ENCODE assay signal across 23 mouse cellular contexts in the genomic region with DNA sequence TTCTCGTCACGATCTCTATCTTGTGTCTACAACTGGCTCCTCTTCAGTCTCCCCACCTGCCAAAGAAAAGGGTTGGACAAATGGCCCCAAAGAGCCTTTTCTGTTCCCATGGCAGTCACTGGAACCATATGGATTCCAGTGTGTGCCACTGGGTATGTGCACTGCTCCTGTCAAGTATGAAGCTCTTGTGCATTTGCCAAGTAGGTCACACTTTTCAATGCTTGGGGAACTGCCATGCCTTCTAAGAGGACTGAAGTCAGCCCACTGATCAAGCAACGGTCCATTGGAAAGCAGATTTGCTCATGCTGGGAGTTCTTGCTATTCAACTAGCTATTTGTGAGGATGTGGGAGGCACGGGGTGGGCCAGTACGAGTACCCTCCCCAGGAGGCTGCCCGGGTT. TPM values are rescaled to one million over a fixed set of nuclear protein-coding genes. Genes with fewer than 3 reads are reported as not detected.
DNase-seq lines count a peak whose midpoint lies in the region; ATAC-seq and TF ChIP-seq lines count a peak whose summit lies in the region.
"Had no signal": no experiment of that assay in that cellular context is flagged by ENCODE, and none has a peak within 500 bp of the region (broad histone marks: within the 10 kb centered on the region; RNA-seq: fewer than 3 reads in every experiment).

No protein-coding gene starts in this region.

- no peaks in the 10 kb centered on the region for H3K9me3 ChIP-seq in forebrain, postnatal 0 days (ENCODE audit: low read length)
- H3K9me3 ChIP-seq in forebrain, embryonic 10.5 days = no peaks in the 10 kb centered on the region
- H3K9me3 ChIP-seq in liver, embryonic 11.5 days (ENCODE audit: control insufficient read depth, low read length) = no peaks in the 10 kb centered on the region
- H3K9me3 ChIP-seq: embryonic facial prominence, embryonic 15.5 days; forebrain, embryonic 15.5 days; heart, embryonic 15.5 days; hindbrain, embryonic 10.5 days; intestine, embryonic 15.5 days had no signal

- no peak overlapping the region for H3K9ac ChIP-seq in forebrain, postnatal 0 days
- no peak overlapping the region for H3K9ac ChIP-seq in liver, embryonic 11.5 days (ENCODE audit: low read depth, low read length)
- H3K9ac ChIP-seq: embryonic facial prominence, embryonic 15.5 days; forebrain, embryonic 15.5 days; heart, embryonic 15.5 days; intestine, embryonic 15.5 days had no signal

- peak; percentile 36 for ATAC-seq in forebrain, postnatal 0 days
- no peak for ATAC-seq in liver, embryonic 11.5 days (replicated peaks; ENCODE audit: low FRiP score)
- ATAC-seq: forebrain, embryonic 15.5 days; intestine, embryonic 15.5 days had no signal

- no peaks in the 10 kb centered on the region for H3K4me1 ChIP-seq in forebrain, postnatal 0 days (ENCODE audit: insufficient read depth)
- H3K4me1 ChIP-seq in forebrain, embryonic 10.5 days = no peaks in the 10 kb centered on the region
- no peaks in the 10 kb centered on the region for H3K4me1 ChIP-seq in liver, embryonic 11.5 days (replicated peaks; ENCODE audit: control insufficient read depth, insufficient read depth, low read length)
- H3K4me1 ChIP-seq: forebrain, embryonic 15.5 days; hindbrain, embryonic 10.5 days had no signal

- no peaks in the 10 kb centered on the region for H3K27me3 ChIP-seq in forebrain, postnatal 0 days (ENCODE audit: insufficient read depth, low read length)
- peaks cover 11% of the 10 kb centered on the region for H3K27me3 ChIP-seq in forebrain, embryonic 10.5 days (ENCODE audit: poor library complexity, severe bottlenecking)
- H3K27me3 ChIP-seq in liver, embryonic 11.5 days (replicated peaks; ENCODE audit: control insufficient read depth, insufficient read depth, low read length) = peaks cover 22% of the 10 kb centered on the region
- H3K27me3 ChIP-seq: embryonic facial prominence, embryonic 15.5 days; forebrain, embryonic 15.5 days; intestine, embryonic 15.5 days had no signal

- H3K27ac ChIP-seq in forebrain, postnatal 0 days (ENCODE audit: low read depth, low read length) = no peak overlapping the region
- H3K27ac ChIP-seq in forebrain, embryonic 10.5 days = no peak overlapping the region
- H3K27ac ChIP-seq in liver, embryonic 11.5 days (ENCODE audit: low read depth, low read length) = no peak overlapping the region
- H3K27ac ChIP-seq: embryonic facial prominence, embryonic 15.5 days; forebrain, embryonic 15.5 days; heart, adult 2 months; heart, embryonic 15.5 days; hindbrain, embryonic 10.5 days; intestine, embryonic 15.5 days had no signal

- H3K4me3 ChIP-seq in forebrain, postnatal 0 days (ENCODE audit: low read depth, low read length) = no peak overlapping the region
- H3K4me3 ChIP-seq in forebrain, embryonic 10.5 days = no peak overlapping the region
- H3K4me3 ChIP-seq in liver, embryonic 11.5 days (ENCODE audit: low read depth, low read length) = no peak overlapping the region
- H3K4me3 ChIP-seq: embryonic facial prominence, embryonic 15.5 days; erythroblast, embryonic 14.5 days; forebrain, embryonic 15.5 days; heart, adult 2 months; heart, embryonic 15.5 days; hindbrain, embryonic 10.5 days; intestine, embryonic 15.5 days had no signal

- H3K36me3 ChIP-seq in forebrain, postnatal 0 days (ENCODE audit: insufficient read depth) = no peaks in the 10 kb centered on the region
- H3K36me3 ChIP-seq in forebrain, embryonic 10.5 days (replicated peaks) = no peaks in the 10 kb centered on the region
- H3K36me3 ChIP-seq in liver, embryonic 11.5 days (ENCODE audit: control insufficient read depth, insufficient read depth, low read length) = no peaks in the 10 kb centered on the region
- H3K36me3 ChIP-seq: embryonic facial prominence, embryonic 15.5 days; forebrain, embryonic 15.5 days; heart, embryonic 15.5 days; hindbrain, embryonic 10.5 days; intestine, embryonic 15.5 days had no signal

- DNase-seq in forebrain, postnatal 0 days = peak; percentile 31
- no peak for DNase-seq in forebrain, embryonic 10.5 days (ENCODE audit: extremely low spot score, low spot score)
- peak; percentile 17 for DNase-seq in lung, postnatal 36 days
- DNase-seq in lung, postnatal 25 days (ENCODE audit: low spot score) = no peak
- DNase-seq in brain, adult 2 months (ENCODE audit: low read depth, low spot score) = peak; percentile 50
- no peak for DNase-seq in liver, embryonic 11.5 days (ENCODE audit: low spot score)
- DNase-seq: adrenal gland, adult 2 months; adrenal gland, postnatal 25 days; cerebellum, adult 11 months; cerebellum, adult 9-10 months; embryo, embryonic 11 days; gastrocnemius, postnatal 14 days; heart, adult 2 months had no signal

- WGBS in forebrain, postnatal 0 days = 48% methylated on average over 6 of the region's 6 CpGs
- 91% methylated on average over 6 of the region's 6 CpGs for WGBS in forebrain, embryonic 10.5 days
- 79% methylated on average over 6 of the region's 6 CpGs for WGBS in liver, embryonic 11.5 days

- no peak overlapping the region for H3K4me2 ChIP-seq in forebrain, postnatal 0 days (ENCODE audit: low read depth)
- no peak overlapping the region for H3K4me2 ChIP-seq in liver, embryonic 11.5 days
- H3K4me2 ChIP-seq: embryonic facial prominence, embryonic 15.5 days; forebrain, embryonic 15.5 days; heart, embryonic 11.5 days; heart, embryonic 15.5 days; intestine, embryonic 15.5 days had no signal

- no peak for TF ChIP-seq CTCF in forebrain, postnatal 0 days (IDR thresholded peaks at IDR 0.05; ENCODE audit: low read depth)

RNA-seq across cellular contexts. Expression of a gene that starts 2.6 kb away (rescaled TPM):
- not detected in 2 replicates for total RNA-seq in forebrain, postnatal 0 days (2014; rRNA removed)
- polyA plus RNA-seq in forebrain, postnatal 0 days (2015; fragmentation: Nextera tagmentation; extraction: Ambion mirVana) = 0.05 TPM in 1 of 2 replicates, not detected in the other
- 0.12 TPM in 1 of 2 replicates, not detected in the other for polyA plus RNA-seq in forebrain, embryonic 10.5 days (2016; fragmentation: Nextera tagmentation; extraction: Ambion mirVana)
- 0.08 TPM in 1 of 2 replicates, not detected in the other for polyA plus RNA-seq in liver, embryonic 11.5 days (2014; fragmentation: Nextera tagmentation; extraction: Ambion mirVana)
- total RNA-seq: CH12.LX; common myeloid progenitor, adult 5-6 weeks had no signal
- polyA plus RNA-seq: erythroblast, embryonic 14.5 days; forebrain, embryonic 15.5 days; frontal cortex, adult 2 months had no signal

RNA-seq across cellular contexts. Expression of a gene that starts 48.5 kb away (rescaled TPM):
- 412 and 499 TPM in 2 replicates for total RNA-seq in forebrain, postnatal 0 days (2014; rRNA removed)
- polyA plus RNA-seq in forebrain, postnatal 0 days (2015; fragmentation: Nextera tagmentation; extraction: Ambion mirVana) = 739 and 836 TPM in 2 replicates
- 159 and 161 TPM in 2 replicates for polyA plus RNA-seq in forebrain, embryonic 10.5 days (2016; fragmentation: Nextera tagmentation; extraction: Ambion mirVana)
- 14.0 and 14.2 TPM in 2 replicates for polyA plus RNA-seq in liver, embryonic 11.5 days (2014; fragmentation: Nextera tagmentation; extraction: Ambion mirVana)
- total RNA-seq: common myeloid progenitor, adult 5-6 weeks had no signal
- polyA plus RNA-seq: erythroblast, embryonic 14.5 days had no signal

RNA-seq across cellular contexts. Expression of a gene that starts 52.5 kb away (rescaled TPM):
- 1.4 and 1.6 TPM in 2 replicates for total RNA-seq in forebrain, postnatal 0 days (2014; rRNA removed)
- polyA plus RNA-seq in forebrain, postnatal 0 days (2015; fragmentation: Nextera tagmentation; extraction: Ambion mirVana) = 0.46 and 0.48 TPM in 2 replicates
- 0.42 and 0.50 TPM in 2 replicates for polyA plus RNA-seq in forebrain, embryonic 10.5 days (2016; fragmentation: Nextera tagmentation; extraction: Ambion mirVana)
- 5.4 and 6.6 TPM in 2 replicates for polyA plus RNA-seq in liver, embryonic 11.5 days (2014; fragmentation: Nextera tagmentation; extraction: Ambion mirVana)

Comparison
In these comparisons a context has a peak if more than half of its experiments do, and no peak if none do; other contexts are left out.
1. DNase-seq: peak in forebrain, postnatal 0 days (single experiment), lung, postnatal 36 days (single experiment) and brain, adult 2 months (single experiment); none in forebrain, embryonic 10.5 days (single experiment), lung, postnatal 25 days (single experiment) and liver, embryonic 11.5 days (single experiment).
2. RNA of a gene that starts 48.5 kb away (polyA plus RNA-seq): 739 to 836 TPM in forebrain, postnatal 0 days and 159 to 161 TPM in forebrain, embryonic 10.5 days; 14.0 to 14.2 TPM in liver, embryonic 11.5 days; every median in the first group is over 10 times any median in the second.